Comparison of ENCODE assay signal across 22 mouse cellular contexts in the genomic region with DNA sequence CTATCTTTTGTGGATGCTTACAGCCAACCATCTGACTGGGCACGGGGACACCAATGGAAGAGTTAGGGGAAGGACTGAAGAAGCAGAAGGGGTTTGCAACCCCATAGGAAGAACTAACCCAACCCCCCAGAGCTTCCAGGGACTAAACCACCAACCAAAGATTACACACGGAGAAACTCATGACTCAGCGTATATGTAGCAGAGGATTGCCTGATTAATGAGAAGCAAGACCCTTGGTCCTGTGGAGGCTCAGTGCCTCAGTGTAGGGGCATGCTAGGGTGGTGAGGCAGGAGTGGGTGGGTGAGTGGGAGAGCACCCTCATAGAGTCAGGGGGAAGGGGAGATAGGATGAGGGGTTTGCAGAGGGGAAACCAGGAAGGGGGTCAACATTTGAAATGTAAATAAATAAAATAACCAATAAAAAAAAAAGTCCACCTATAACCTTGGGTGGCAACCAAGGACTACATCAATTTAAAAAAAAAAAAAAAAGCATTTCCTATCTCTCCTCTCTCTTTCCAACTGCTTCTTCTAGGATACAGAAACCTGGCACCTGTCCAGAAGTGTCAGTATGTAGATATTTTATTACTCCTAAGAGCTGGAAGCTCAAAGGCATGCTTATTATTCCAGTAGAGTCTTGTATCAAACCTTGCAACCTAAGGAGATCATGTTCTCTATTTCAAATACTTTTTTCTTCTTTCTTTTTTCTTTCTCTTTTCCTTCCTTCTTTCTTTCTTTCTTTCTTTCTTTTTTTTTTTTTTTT.
DNase-seq lines count a peak whose midpoint lies in the region; ATAC-seq and TF ChIP-seq lines count a peak whose summit lies in the region.
"Had no signal": no experiment of that assay in that cellular context is flagged by ENCODE, and none has a peak within 500 bp of the region (broad histone marks: within the 10 kb centered on the region; RNA-seq: fewer than 3 reads in every experiment).

No protein-coding gene starts in this region.

- ATAC-seq in hindbrain, postnatal 0 days: no peak
- ATAC-seq in hindbrain, embryonic 14.5 days (ENCODE audit: low FRiP score): no peak
- ATAC-seq in midbrain, embryonic 11.5 days (ENCODE audit: low FRiP score): no peak
- ATAC-seq in midbrain, embryonic 16.5 days: no peak
- ATAC-seq: forebrain, embryonic 16.5 days; hindbrain, embryonic 16.5 days; intestine, embryonic 16.5 days had no signal

- H3K27me3 ChIP-seq in hindbrain, postnatal 0 days (ENCODE audit: insufficient read depth, low read length): no peaks in the 10 kb centered on the region
- no peaks in the 10 kb centered on the region for H3K27me3 ChIP-seq in hindbrain, embryonic 14.5 days (ENCODE audit: control insufficient read depth, insufficient read depth, low read length)
- no peaks in the 10 kb centered on the region for H3K27me3 ChIP-seq in midbrain, embryonic 11.5 days (ENCODE audit: control insufficient read depth, insufficient read depth, low read length)
- H3K27me3 ChIP-seq in midbrain, embryonic 16.5 days (ENCODE audit: control insufficient read depth, insufficient read depth, low read depth, low read length): no peaks in the 10 kb centered on the region
- H3K27me3 ChIP-seq: embryonic facial prominence, embryonic 15.5 days; kidney, embryonic 15.5 days; midbrain, embryonic 12.5 days; neural tube, embryonic 12.5 days had no signal

- 85% methylated on average over 3 of the region's 3 CpGs for WGBS in hindbrain, postnatal 0 days
- WGBS in hindbrain, embryonic 14.5 days: 89% methylated on average over 3 of the region's 3 CpGs
- 83% methylated on average over 3 of the region's 3 CpGs for WGBS in midbrain, embryonic 11.5 days
- WGBS in midbrain, embryonic 16.5 days: 84% methylated on average over 3 of the region's 3 CpGs

- TF ChIP-seq CTCF in hindbrain, postnatal 0 days (IDR thresholded peaks at IDR 0.05; ENCODE audit: low read depth): no peak

- no peak overlapping the region for H3K4me2 ChIP-seq in hindbrain, postnatal 0 days (ENCODE audit: low read depth, low read length)
- H3K4me2 ChIP-seq in hindbrain, embryonic 14.5 days (replicated peaks): no peak overlapping the region
- H3K4me2 ChIP-seq in midbrain, embryonic 11.5 days: no peak overlapping the region
- no peak overlapping the region for H3K4me2 ChIP-seq in midbrain, embryonic 16.5 days (ENCODE audit: low read length)
- H3K4me2 ChIP-seq: embryonic facial prominence, embryonic 15.5 days; heart, embryonic 11.5 days; kidney, embryonic 15.5 days; midbrain, embryonic 12.5 days; neural tube, embryonic 12.5 days had no signal

- no peaks in the 10 kb centered on the region for H3K36me3 ChIP-seq in hindbrain, postnatal 0 days (ENCODE audit: insufficient read depth, low read length)
- H3K36me3 ChIP-seq in hindbrain, embryonic 14.5 days (replicated peaks; ENCODE audit: control insufficient read depth, insufficient read depth): no peaks in the 10 kb centered on the region
- no peaks in the 10 kb centered on the region for H3K36me3 ChIP-seq in midbrain, embryonic 11.5 days (ENCODE audit: control insufficient read depth, insufficient read depth, low read length)
- H3K36me3 ChIP-seq in midbrain, embryonic 16.5 days (ENCODE audit: control insufficient read depth, insufficient read depth, low read length): no peaks in the 10 kb centered on the region
- H3K36me3 ChIP-seq: embryonic facial prominence, embryonic 15.5 days; kidney, embryonic 15.5 days; midbrain, embryonic 12.5 days; neural tube, embryonic 12.5 days had no signal

- no peak overlapping the region for H3K9ac ChIP-seq in hindbrain, postnatal 0 days (replicated peaks; ENCODE audit: low read length)
- H3K9ac ChIP-seq in hindbrain, embryonic 14.5 days: no peak overlapping the region
- no peak overlapping the region for H3K9ac ChIP-seq in midbrain, embryonic 11.5 days (ENCODE audit: low read length)
- no peak overlapping the region for H3K9ac ChIP-seq in midbrain, embryonic 16.5 days (ENCODE audit: low read depth, low read length)
- H3K9ac ChIP-seq: embryonic facial prominence, embryonic 15.5 days; kidney, embryonic 15.5 days; midbrain, embryonic 12.5 days; neural tube, embryonic 12.5 days had no signal

- H3K4me3 ChIP-seq in hindbrain, postnatal 0 days (ENCODE audit: low read length): no peak overlapping the region
- H3K4me3 ChIP-seq in hindbrain, embryonic 14.5 days (replicated peaks; ENCODE audit: low read length): no peak overlapping the region
- no peak overlapping the region for H3K4me3 ChIP-seq in midbrain, embryonic 11.5 days (ENCODE audit: low read depth, low read length)
- no peak overlapping the region for H3K4me3 ChIP-seq in midbrain, embryonic 16.5 days (ENCODE audit: low read depth, low read length)
- H3K4me3 ChIP-seq: embryonic facial prominence, embryonic 15.5 days; kidney, embryonic 15.5 days; midbrain, embryonic 12.5 days; neural tube, embryonic 12.5 days had no signal

- H3K4me1 ChIP-seq in hindbrain, postnatal 0 days (ENCODE audit: insufficient read depth, low read length): no peaks in the 10 kb centered on the region
- 0 out of 2 replicates have a peak, but pooled peaks cover 4% of the 10 kb centered on the region for H3K4me1 ChIP-seq in hindbrain, embryonic 14.5 days (replicated peaks; ENCODE audit: control insufficient read depth, insufficient read depth, low read length)
- H3K4me1 ChIP-seq in midbrain, embryonic 11.5 days (ENCODE audit: control insufficient read depth, insufficient read depth, low read length): no peaks in the 10 kb centered on the region
- H3K4me1 ChIP-seq in midbrain, embryonic 16.5 days (ENCODE audit: control insufficient read depth, insufficient read depth, low read length): peaks cover 5% of the 10 kb centered on the region; the same call in 1 of the 2 replicates
- H3K4me1 ChIP-seq: embryonic facial prominence, embryonic 15.5 days; kidney, embryonic 15.5 days; neural tube, embryonic 12.5 days had no signal

- no peak overlapping the region for H3K27ac ChIP-seq in hindbrain, postnatal 0 days
- H3K27ac ChIP-seq in hindbrain, embryonic 14.5 days: no peak overlapping the region
- H3K27ac ChIP-seq in midbrain, embryonic 11.5 days (ENCODE audit: low read depth, low read length): no peak overlapping the region
- no peak overlapping the region for H3K27ac ChIP-seq in midbrain, embryonic 16.5 days (ENCODE audit: low read length)
- H3K27ac ChIP-seq: embryonic facial prominence, embryonic 15.5 days; kidney, embryonic 15.5 days; midbrain, embryonic 12.5 days; neural tube, embryonic 12.5 days had no signal

- H3K9me3 ChIP-seq in hindbrain, postnatal 0 days (ENCODE audit: low read length): no peaks in the 10 kb centered on the region
- H3K9me3 ChIP-seq in hindbrain, embryonic 14.5 days (ENCODE audit: control insufficient read depth, low read length): no peaks in the 10 kb centered on the region
- no peaks in the 10 kb centered on the region for H3K9me3 ChIP-seq in midbrain, embryonic 11.5 days (ENCODE audit: control insufficient read depth, low read length)
- H3K9me3 ChIP-seq in midbrain, embryonic 16.5 days (replicated peaks; ENCODE audit: control insufficient read depth, low read length, poor library complexity, severe bottlenecking): no peaks in the 10 kb centered on the region
- H3K9me3 ChIP-seq: embryonic facial prominence, embryonic 15.5 days; kidney, embryonic 15.5 days; midbrain, embryonic 12.5 days; neural tube, embryonic 12.5 days had no signal

- peak; percentile 6 for DNase-seq in adrenal gland, postnatal 10 days
- DNase-seq in adrenal gland, adult 18-20 months (ENCODE audit: low spot score in 2 of 2): no peak
- peak; percentile 20 for DNase-seq in hindbrain, postnatal 0 days (ENCODE audit: low spot score)
- DNase-seq in hindbrain, embryonic 14.5 days (ENCODE audit: low spot score): no peak
- DNase-seq in midbrain, embryonic 11.5 days (ENCODE audit: low spot score, missing footprints): peak; percentile 53
- DNase-seq in urinary bladder, postnatal 14 days (ENCODE audit: low spot score): no peak
- DNase-seq: cerebellum, adult 11 months; embryo, embryonic 11 days; gastrocnemius, postnatal 10 days; heart, adult 11 months; left cerebral cortex, postnatal 4 days; lung, postnatal 10 days; right cerebral cortex, postnatal 14 days had no signal

Comparison
In these comparisons a context has a peak if more than half of its experiments do, and no peak if none do; other contexts are left out.
1. DNase-seq: peak in adrenal gland, postnatal 10 days (single experiment), hindbrain, postnatal 0 days (single experiment) and midbrain, embryonic 11.5 days (single experiment); none in adrenal gland, adult 18-20 months (0 of 2), hindbrain, embryonic 14.5 days (single experiment) and urinary bladder, postnatal 14 days (single experiment).